Mouse (Mus musculus): ENCODE results near the gene Psmg4. TPM values are rescaled to one million over a fixed set of nuclear protein-coding genes. Genes with fewer than 3 reads are reported as not detected.

The Psmg4 gene
- polyA plus RNA-seq, 1 experiment: 176 TPM

- Histone ChIP-seq H3K4me3 (peak within 1 kb of the TSS; percentile 100), H3K36me3 (ENCODE audit: control insufficient read depth, insufficient read depth) (peaks cover 18% of the 10 kb centered on the region), H3ac (ENCODE audit: control insufficient read depth, insufficient read length) (peak within 1 kb of the TSS; percentile 84), H3K79me2 (ENCODE audit: control insufficient read depth, insufficient read depth) (peaks cover 40% of the 10 kb centered on the region), H3K27me3 (ENCODE audit: control insufficient read depth, insufficient read depth, insufficient read length) (no peaks in the 10 kb centered on the region), H3K4me2 (ENCODE audit: low read depth) (peak within 1 kb of the TSS; percentile 100)
- no peak for TF ChIP-seq MYOG (IDR thresholded peaks at IDR 0.05; ENCODE audit: control insufficient read depth in 1 of 3, insufficient read depth in 1 of 3, insufficient read length in 2 of 3, low read depth in 2 of 3)
- peak; percentile 86 for TF ChIP-seq POLR2A (IDR thresholded peaks at IDR 0.05; ENCODE audit: insufficient read length, low read depth)
- TF ChIP-seq MAX (IDR thresholded peaks at IDR 0.05; ENCODE audit: low read depth): no peak
- TF ChIP-seq TCF12 (IDR thresholded peaks at IDR 0.05; ENCODE audit: insufficient read depth, poor library complexity, severe bottlenecking): no peak
- peak; percentile 92 for TF ChIP-seq POLR2AphosphoS2 (IDR thresholded peaks at IDR 0.05; ENCODE audit: insufficient read length, low read depth)
- no peak for TF ChIP-seq E2F4 (IDR thresholded peaks at IDR 0.05; ENCODE audit: insufficient read depth)
- no peak for TF ChIP-seq CEBPB (IDR thresholded peaks at IDR 0.05; ENCODE audit: insufficient read depth, poor library complexity, severe bottlenecking)
- no peak for TF ChIP-seq TCF3 (IDR thresholded peaks at IDR 0.05; ENCODE audit: insufficient read length, low read depth)
- TF ChIP-seq SRF (IDR thresholded peaks at IDR 0.05; ENCODE audit: control insufficient read depth, insufficient read length, low read depth): no peak
- TF ChIP-seq MYOD1 (IDR thresholded peaks at IDR 0.05; ENCODE audit: control insufficient read depth in 1 of 3, insufficient read length in 2 of 3, low read depth in 2 of 3): peak in 1 of 3 experiments; percentile 11
- no peak for TF ChIP-seq REST (IDR thresholded peaks at IDR 0.05; ENCODE audit: insufficient read depth, insufficient read length)
- no peak for TF ChIP-seq USF1 (IDR thresholded peaks at IDR 0.05; ENCODE audit: low read depth)
These were observed 32.5 kb upstream of the Psmg4 start, which contains the start of gene Tubb2b for GRCm38 (mm10) chr13:34130226-34130731. TSS of gene Tubb2b (minus strand) at chr13:34130466.

GRCm38 (mm10) chr13:34131011-34131707 is 31.6 kb upstream of the Psmg4 start:
- Histone ChIP-seq H3K4me3 (peak overlapping the region; percentile 100), H3K27me3 (ENCODE audit: control insufficient read depth, insufficient read depth, insufficient read length) (no peaks in the 10 kb centered on the region), H3K36me3 (ENCODE audit: control insufficient read depth, insufficient read depth) (peaks cover 18% of the 10 kb centered on the region), H3K4me2 (ENCODE audit: low read depth) (peak overlapping the region; percentile 100), H3K79me2 (ENCODE audit: control insufficient read depth, insufficient read depth) (peaks cover 32% of the 10 kb centered on the region), H3ac (ENCODE audit: control insufficient read depth, insufficient read length) (peak overlapping the region; percentile 84)
- TF ChIP-seq MYOD1 (IDR thresholded peaks at IDR 0.05; ENCODE audit: control insufficient read depth in 1 of 3, insufficient read length in 2 of 3, low read depth in 2 of 3) (peak in 1 of 3 experiments; percentile 34), MYOG (IDR thresholded peaks at IDR 0.05; ENCODE audit: control insufficient read depth in 1 of 3, insufficient read depth in 1 of 3, insufficient read length in 2 of 3, low read depth in 2 of 3) (peak in 1 of 3 experiments; percentile 1), E2F4 (IDR thresholded peaks at IDR 0.05; ENCODE audit: insufficient read depth) (no peak), CEBPB (IDR thresholded peaks at IDR 0.05; ENCODE audit: insufficient read depth, poor library complexity, severe bottlenecking) (no peak), MAX (IDR thresholded peaks at IDR 0.05; ENCODE audit: low read depth) (no peak), USF1 (IDR thresholded peaks at IDR 0.05; ENCODE audit: low read depth) (no peak), POLR2A (IDR thresholded peaks at IDR 0.05; ENCODE audit: insufficient read length, low read depth) (peak; percentile 50), REST (IDR thresholded peaks at IDR 0.05; ENCODE audit: insufficient read depth, insufficient read length) (no peak), POLR2AphosphoS2 (IDR thresholded peaks at IDR 0.05; ENCODE audit: insufficient read length, low read depth) (peak; percentile 54), SRF (IDR thresholded peaks at IDR 0.05; ENCODE audit: control insufficient read depth, insufficient read length, low read depth) (no peak)

GRCm38 (mm10) chr13:34131708-34132060 is 31.1 kb upstream of the Psmg4 start:
- peaks cover 27% of the 10 kb centered on the region for H3K79me2 ChIP-seq (ENCODE audit: control insufficient read depth, insufficient read depth)
- peaks cover 13% of the 10 kb centered on the region for H3K36me3 ChIP-seq (ENCODE audit: control insufficient read depth, insufficient read depth)
- H3K4me3 ChIP-seq: peak overlapping the region; percentile 100
- H3ac ChIP-seq (ENCODE audit: control insufficient read depth, insufficient read length): peak overlapping the region; percentile 84
- no peaks in the 10 kb centered on the region for H3K27me3 ChIP-seq (ENCODE audit: control insufficient read depth, insufficient read depth, insufficient read length)
- H3K4me2 ChIP-seq (ENCODE audit: low read depth): peak overlapping the region; percentile 100
- TF ChIP-seq MYOD1 (IDR thresholded peaks at IDR 0.05; ENCODE audit: control insufficient read depth in 1 of 3, insufficient read length in 2 of 3, low read depth in 2 of 3) (peak; percentile 89 to 96 (median 89)), MYOG (IDR thresholded peaks at IDR 0.05; ENCODE audit: control insufficient read depth in 1 of 3, insufficient read depth in 1 of 3, insufficient read length in 2 of 3, low read depth in 2 of 3) (peak; percentile 71 to 96 (median 83)), CEBPB (IDR thresholded peaks at IDR 0.05; ENCODE audit: insufficient read depth, poor library complexity, severe bottlenecking) (no peak), MAX (IDR thresholded peaks at IDR 0.05; ENCODE audit: low read depth) (no peak), TCF12 (IDR thresholded peaks at IDR 0.05; ENCODE audit: insufficient read depth, poor library complexity, severe bottlenecking) (peak; percentile 90), TCF3 (IDR thresholded peaks at IDR 0.05; ENCODE audit: insufficient read length, low read depth) (peak; percentile 83), POLR2AphosphoS2 (IDR thresholded peaks at IDR 0.05; ENCODE audit: insufficient read length, low read depth) (no peak)

- Histone ChIP-seq H3K79me2 (ENCODE audit: control insufficient read depth, insufficient read depth) (peaks cover 23% of the 10 kb centered on the region), H3K27me3 (ENCODE audit: control insufficient read depth, insufficient read depth, insufficient read length) (no peaks in the 10 kb centered on the region), H3K36me3 (ENCODE audit: control insufficient read depth, insufficient read depth) (peaks cover 10% of the 10 kb centered on the region), H3K4me2 (ENCODE audit: low read depth) (peak overlapping the region; percentile 100), H3ac (ENCODE audit: control insufficient read depth, insufficient read length) (no peak overlapping the region), H3K4me3 (peak overlapping the region; percentile 100)
- TF ChIP-seq REST (IDR thresholded peaks at IDR 0.05; ENCODE audit: insufficient read depth, insufficient read length): no peak
- TF ChIP-seq POLR2AphosphoS2 (IDR thresholded peaks at IDR 0.05; ENCODE audit: insufficient read length, low read depth): no peak
- TF ChIP-seq MAX (IDR thresholded peaks at IDR 0.05; ENCODE audit: low read depth): no peak
- no peak for TF ChIP-seq TCF3 (IDR thresholded peaks at IDR 0.05; ENCODE audit: insufficient read length, low read depth)
- TF ChIP-seq MYOD1 (IDR thresholded peaks at IDR 0.05; ENCODE audit: control insufficient read depth in 1 of 3, insufficient read length in 2 of 3, low read depth in 2 of 3): no peak
These were observed 30.5 kb upstream of the Psmg4 start for GRCm38 (mm10) chr13:34132299-34132698.

Data from myocyte (in vitro differentiated cells).